Mouse (Mus musculus) left cerebral cortex, adult 11 months (tissue): ENCODE measurements around the gene Agrn.

Source experiments
- DNase-seq: peaks from one replicate; pipeline ENCODE4 v3.0.0; 2022; ENCODE audit warnings: low spot score

Agrn gene

DNA sequence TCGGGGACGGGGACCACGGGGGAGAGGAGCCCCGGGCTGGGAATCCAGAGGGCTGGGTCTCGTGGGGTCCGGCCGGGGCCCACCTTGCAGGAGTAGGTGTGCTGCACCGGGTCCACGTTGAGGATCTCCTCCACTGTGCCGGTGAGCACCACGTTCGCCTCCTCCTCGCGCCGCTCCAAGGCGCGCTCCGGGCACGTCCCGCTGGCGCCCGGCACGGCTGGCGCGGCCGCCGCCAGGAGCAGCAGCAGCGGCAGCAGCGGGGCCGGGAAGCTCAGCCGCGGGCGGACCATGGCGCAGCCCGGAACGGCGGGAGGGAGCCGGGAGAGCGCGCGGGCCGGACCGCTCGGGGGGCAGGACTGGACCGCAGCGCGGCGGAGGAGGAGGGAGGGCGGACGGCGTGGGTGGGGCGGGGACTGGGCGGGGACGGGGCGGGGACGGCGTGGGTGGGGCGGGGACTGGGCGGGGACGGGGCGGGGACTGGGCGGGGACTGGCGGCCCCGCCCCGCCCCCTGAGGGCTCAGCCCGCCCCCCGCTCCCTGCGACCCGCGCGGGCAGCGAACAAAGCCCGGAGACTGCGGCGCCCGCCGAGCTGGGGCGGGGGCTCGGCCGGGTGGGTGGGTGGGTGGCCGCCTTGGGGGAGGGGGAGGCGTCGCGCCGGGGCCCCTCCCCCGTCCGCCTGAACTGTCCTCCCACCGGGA lies at the start of gene Agrn:
Agrn (minus strand) TSS at position 358 of the 698 bp plus-strand sequence.
- no peak for DNase-seq

DNA sequence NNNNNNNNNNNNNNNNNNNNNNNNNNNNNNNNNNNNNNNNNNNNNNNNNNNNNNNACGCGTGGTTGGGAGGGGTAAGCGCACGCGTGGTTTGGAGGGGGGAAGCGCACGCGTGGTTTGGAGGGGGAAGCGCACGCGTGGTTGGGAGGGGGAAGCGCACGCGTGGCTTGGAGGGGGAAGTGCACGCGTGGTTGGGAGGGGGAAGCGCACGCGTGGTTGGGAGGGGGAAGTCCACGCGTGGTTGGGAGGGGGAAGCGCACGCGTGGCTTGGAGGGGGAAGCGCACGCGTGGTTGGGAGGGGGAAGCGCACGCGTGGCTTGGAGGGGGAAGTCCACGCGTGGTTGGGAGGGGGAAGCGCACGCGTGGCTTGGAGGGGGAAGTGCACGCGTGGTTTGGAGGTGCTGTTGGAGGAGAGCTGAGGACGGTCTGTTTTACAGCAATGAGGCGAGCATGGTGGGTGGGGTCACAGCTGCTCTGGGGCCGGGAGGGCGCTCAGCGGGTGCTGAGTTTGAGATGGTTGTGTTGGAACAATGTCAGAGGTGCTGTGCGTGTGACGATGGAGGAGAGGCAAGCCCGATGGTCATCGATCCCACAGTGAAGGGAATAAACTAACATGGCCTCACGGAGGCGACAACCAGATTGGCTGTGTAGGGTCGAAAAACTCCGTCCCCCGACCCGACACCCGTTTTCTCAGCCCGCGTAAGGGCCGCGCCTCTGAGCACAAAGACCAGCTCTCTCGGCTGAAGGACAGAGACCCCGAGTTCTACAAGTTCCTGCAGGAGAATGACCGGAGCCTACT lies 39.6 kb upstream of the Agrn start:
- DNase-seq = no peak

DNA sequence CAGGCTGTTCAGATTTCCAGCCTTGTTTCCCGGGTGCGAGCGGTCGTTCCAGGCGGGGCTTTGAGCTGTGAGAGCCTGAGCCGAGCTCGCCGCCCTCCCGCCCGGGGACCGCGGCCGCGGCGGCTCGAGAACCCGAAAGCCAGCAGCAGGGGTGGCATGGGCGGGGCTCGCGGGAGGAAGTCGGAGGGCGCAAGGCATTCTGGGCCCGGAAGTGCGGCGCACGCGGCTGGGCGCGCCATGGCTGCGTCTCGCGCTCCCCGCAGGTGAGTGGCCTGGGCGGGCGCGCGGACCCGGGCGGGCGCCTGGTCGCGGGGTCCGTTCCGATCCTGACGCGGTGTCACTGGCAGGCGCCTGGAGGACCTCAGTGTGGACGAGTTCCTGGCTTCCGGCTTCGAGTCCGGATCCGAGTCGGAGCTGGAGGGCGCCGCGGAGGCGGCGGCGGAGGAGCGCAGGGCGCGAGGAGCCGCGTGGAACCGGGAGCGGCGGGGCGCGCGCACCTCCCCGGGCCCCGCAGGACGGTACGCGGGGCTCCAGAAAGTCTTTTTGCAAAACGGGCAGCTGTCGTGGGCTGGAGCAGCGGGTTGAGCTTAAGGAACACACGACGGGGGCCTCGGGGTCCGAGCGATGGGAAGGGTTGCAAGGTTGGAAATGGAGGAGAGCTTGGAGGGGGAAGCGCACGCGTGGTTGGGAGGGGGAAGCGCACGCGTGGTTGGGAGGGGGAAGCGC lies 38.7 kb upstream of the Agrn start, which contains the start of gene Noc2l:
Noc2l (plus strand) TSS at position 203 of the 726 bp plus-strand sequence.
- DNase-seq = peak; percentile 79

DNA sequence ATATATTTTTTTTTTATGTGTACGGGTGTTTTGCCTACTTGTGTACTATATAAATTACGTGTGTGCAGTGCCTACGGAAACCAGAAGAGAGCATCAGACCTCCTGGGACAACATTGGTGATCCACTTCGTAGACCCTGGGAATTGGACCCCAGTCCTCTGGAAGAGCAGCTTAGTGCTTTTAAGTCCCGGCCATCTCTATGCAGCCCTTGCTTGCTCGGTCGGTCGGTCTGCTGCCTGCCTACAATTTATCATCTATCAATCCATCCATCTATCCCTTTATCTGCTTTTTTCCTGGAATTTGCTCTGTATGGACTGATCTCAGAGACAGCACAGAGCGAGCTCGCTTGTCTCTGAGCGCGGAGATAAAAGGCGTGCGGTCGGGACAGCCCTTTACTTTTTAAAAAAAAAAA lies 38.1 kb upstream of the Agrn start:
- no peak for DNase-seq

DNA sequence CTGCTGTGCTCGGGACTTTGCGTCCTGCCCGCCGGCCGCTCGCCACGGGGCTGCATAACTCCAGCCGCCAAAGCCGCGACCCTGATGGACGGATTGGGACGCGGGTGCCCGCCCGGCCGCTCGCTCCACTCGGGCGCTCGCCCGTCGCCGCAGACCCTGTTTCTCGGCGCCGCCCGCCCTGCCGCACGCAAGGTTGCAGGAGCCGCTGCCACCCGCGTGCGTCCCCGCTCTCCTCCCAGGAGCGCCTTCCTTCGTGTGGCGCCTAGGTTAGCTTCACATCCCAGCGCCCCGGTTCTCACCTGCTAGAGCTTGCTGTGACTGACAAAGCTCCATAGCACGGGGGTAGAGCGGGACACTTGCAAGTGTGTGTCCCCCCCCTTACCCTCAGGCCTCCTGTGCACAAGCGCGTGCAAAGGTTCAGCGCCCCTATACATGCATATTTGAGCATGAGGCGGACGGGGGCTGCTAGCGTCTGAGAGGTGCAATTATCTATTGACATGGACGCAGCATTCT lies 37.5 kb upstream of the Agrn start, which contains the start of gene Plekhn1:
Plekhn1 (minus strand) TSS at position 157 of the 513 bp plus-strand sequence.
- DNase-seq = no peak

DNA sequence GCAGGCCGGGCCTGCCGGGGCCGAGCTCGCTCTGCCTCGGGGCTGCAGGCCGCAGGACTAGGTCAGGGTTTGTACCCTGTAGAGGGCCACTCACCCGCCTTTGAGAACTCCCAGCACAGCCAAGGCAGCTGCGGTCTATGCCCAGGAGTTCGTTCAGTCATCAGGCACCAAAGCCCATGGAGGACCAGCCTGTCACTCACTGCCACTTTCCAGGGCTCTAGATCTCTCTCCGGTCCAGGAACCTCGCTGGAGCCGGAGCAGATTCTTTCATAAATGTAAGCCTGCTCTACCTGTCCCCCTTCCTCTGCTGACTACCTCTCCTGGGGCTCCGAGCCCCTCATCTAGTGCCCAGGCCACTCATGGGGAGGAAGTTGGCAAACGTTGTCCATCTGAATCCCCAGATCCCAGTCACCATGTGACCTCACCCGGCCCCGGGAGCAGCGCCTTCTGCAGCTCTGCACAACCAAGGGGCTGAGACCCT lies 36.8 kb upstream of the Agrn start:
- no peak for DNase-seq

DNA sequence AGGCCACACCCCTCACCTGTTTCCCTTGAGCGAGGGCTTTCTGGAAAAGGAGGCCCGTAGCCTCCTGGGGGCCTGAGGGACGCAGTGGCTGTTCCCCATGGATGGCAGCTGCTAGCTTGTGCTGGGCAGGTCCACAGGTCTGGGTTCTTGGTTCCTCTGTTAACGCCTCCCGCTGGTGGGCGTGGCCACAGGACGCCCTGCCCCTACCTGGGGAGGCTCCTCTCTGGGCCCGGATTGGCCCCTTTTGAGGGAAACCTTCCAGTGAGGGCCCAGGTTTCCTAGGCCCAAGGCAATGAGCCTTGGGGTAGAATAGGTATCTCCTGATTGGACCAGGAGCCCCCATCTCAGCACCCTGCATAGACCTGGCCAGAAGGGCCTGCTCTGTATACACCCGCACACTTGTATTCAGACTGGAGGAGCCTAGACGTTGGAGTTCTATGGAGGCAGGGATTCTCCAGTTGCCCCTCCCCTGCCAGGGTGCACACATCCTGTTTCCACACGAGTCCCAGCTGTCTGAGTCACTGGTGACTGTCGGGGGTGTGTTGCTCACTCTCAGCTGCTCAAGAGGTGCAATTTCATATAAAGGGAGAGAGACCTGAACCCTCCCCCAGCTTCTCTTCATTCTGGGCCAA lies 31.2 kb upstream of the Agrn start:
- no peak for DNase-seq

DNA sequence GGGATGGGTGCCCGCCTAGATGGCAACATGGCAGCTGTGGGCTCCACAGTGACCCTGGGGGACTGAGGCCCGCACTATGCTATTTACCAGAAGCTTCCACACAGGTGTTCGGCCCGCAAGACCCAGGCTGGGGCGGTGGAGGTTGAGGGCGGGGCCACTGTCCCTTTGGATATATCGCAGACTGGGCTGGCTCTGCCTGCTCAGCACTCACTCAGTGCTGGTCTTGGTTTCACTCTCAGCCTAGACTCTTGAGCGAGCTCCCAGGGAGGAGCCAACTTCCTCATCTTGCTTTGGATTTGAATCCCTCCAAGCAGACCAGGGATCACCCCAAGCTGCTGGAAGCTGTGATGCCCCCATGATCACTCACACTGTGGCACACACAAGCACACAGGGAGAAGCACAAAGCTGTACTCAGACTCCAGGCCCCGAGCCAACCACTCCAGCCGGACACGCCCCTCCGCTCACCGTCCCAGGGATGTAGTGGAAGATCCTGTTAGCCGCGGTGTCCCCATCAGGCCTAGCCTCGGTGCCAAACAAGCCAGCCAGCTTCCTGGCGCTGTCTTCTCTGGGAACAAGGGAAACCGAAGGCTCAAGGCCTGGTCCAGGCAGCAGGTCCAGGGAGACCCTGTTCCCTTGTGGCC lies 30.6 kb upstream of the Agrn start:
- DNase-seq = no peak

DNA sequence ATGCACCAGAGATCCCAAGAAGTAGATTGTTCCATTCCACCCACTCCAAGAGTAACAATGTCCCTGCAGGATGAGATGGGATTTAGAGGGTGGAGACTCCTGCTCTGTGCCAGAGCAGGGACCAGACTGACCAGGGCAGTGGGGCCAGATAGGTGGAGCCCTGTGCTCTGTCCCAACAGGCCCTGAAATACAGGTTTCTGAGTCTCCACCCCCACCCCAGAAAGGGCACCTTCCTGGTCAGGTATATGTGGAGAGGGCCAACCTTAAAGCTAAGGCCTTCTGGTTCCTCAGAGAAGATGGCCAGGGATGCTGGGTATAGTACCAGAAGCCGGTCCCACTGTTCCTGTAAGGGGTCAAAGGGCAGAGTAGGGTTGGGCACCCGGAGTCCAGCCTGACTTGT lies 27.0 kb upstream of the Agrn start:
- no peak for DNase-seq

DNA sequence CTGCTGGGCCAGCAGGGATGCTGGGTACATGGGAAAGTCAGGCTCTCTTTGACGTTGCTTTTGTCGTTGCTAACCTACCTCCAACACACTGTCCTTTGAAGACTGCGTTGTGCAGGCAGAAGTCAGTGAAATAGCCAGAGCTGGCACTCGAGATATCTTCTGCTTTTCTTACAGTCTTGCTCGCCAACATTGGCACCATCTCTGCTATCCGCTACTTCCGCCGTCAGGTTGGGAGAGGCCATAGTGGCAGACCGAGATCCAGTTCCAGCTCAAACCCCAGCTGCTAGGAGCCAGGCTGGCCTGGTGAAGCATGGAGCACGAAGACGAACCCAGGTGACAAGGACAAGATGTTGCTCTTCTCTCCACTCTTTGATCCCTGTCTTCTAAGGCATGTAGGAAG lies 22.6 kb upstream of the Agrn start:
- no peak for DNase-seq

DNA sequence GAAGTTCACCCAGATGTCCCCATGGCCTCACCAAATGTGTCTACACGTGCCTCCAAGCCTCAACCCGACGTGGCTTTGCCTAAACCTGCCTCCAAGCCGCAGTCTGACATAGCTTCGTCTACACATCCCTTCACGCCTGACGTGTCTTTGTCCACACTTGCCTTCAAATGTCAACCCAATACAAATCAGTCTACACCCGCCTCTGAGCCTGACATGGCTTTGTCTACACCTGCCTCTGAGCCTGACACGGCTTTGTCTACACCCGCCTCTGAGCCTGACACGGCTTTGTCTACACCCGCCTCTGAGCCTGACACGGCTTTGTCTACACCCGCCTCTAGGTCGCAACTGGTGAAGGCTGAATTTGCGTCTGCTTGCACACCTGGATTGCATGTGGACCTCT lies 20.6 kb upstream of the Agrn start:
- DNase-seq = no peak

DNA sequence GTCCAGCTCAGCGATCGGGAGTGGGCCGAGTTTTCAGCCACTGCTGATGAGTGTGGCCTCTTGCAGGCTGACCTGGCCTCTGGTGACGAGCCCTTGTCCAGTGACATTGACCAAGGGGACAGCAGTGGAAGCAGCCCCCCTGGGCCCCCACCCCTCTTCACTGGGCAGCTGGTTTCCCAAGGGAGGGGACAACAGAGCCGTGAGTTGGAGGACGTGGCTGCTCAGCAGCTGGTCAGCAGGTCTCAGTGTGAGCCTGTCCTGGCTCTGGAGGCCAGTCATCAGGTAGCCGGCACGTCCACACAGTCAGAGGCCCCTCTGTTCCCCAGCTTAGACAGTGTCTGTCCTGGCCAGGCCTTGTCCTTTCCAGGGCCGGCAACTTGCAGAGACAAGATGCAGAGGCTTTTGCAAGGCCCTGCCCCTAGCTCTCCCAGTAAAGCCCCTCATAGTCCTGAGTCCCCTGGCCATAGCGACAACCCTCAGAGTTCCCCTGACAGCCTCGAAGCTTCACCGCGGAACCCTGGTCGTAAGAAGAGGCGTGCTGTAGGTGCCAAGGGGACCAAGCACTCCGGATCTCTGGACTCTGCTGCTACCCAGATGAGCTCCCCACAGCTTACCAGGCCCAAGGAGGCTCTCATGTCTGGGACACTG lies 19.9 kb upstream of the Agrn start:
- no peak for DNase-seq

DNA sequence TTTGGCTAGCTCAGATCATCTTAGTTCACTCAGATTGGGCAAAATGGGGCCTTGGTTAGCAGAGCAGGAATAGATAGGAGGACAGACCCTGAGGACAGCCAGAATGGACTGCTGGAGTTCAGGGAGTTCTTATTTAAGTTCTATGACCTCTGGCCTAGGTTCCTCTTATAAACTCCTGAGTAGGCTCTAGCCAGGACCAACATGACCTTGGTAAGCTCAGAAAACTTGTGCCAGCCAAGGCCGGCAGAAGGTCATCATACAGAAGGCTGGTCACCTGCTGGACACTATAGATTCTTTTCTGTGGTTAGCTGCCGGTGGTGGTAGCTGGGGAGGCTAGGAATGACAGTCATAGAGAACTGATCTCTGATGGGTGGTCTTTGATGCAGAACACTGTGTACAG lies 18.9 kb upstream of the Agrn start:
- DNase-seq = no peak

DNA sequence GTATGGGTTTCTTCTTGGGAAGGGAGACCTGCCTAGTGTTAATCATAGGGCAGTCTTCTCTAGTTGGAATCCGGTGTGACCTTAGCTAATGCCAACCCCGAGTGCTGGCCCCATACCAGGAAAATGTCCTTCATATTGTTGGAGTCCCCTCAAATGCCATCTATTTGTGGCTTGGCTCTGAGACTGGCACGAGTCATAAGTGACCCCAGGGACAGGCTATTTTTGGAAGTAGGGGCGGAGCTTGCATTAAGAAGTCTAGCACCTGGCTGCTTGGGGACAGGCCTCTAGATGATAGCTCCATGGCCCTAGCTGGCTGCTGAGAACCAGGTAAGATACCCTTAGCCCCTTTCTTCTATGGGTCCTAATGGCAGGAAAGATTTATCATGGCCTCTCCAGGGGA lies 18.4 kb upstream of the Agrn start, which contains the start of gene Perm1:
Perm1 (plus strand) TSS at position 220 of the 400 bp plus-strand sequence.
- no peak for DNase-seq

DNA sequence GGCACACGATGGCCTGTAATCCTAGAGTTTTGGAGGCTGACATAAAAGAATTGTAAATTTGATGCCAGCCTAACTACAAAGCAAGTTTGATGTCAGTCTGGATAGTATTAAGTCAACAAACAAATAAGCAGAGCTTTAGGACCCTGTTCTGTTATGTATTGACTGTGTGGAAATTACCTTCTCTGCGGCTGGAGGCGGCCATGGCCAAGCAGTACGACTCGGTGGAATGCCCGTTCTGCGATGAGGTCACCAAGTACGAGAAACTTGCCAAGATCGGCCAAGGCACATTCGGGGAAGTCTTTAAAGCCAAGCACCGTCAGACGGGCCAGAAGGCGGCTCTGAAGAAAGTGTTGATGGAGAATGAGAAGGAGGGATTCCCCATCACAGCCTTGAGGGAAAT lies 15.8 kb upstream of the Agrn start:
- DNase-seq = no peak

DNA sequence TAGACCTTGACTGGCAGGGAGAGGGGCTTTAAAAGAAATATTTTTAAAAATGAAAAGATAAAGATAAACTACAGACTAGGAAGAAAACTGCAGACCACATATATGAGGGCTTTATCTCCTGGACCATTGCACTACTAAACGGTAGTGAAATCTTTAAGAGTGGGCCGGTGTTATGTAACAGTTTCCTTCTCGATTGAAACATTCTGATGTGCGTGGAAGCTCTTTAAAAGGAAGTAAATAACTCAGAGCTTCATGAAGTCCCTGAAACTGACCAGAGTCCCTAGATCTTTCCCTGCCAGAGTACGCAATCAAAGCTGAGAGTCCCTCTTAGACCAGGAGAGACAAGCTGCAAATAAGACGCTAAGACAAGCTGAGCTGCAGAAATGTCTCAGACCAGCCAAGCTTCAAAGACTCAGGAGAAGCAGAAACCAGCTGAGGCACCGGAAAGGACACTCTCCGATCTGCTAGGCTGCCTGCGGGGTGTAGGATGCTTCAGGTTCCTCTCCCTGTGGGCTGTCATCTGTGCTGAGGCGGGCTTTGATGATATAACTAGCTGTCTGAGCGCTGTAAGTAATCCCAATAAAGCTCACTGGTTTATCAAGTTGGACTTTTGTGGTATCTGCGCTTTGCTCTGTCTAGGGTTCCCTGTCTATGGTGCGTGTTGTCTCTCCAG lies 12.8 kb upstream of the Agrn start:
- no peak for DNase-seq

DNA sequence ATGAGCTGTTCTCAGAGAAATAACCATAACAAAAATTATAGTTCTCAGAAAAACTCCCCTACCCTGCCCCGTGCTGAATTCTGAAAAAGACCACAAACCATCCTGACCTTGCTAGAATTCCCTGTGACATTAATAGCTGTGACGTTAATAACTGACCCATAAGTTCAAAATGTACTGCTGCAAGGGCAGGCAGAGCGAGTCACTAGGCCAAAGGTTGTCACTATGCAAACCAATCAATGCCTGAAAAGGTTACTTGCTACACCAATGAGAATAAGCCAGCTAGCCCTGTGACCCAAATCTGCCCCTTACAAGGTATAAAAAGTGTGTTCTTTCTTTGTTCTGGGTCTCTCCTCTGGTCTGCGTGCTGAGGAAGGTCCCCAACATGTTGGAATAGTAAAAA lies 11.6 kb upstream of the Agrn start:
- DNase-seq = no peak

DNA sequence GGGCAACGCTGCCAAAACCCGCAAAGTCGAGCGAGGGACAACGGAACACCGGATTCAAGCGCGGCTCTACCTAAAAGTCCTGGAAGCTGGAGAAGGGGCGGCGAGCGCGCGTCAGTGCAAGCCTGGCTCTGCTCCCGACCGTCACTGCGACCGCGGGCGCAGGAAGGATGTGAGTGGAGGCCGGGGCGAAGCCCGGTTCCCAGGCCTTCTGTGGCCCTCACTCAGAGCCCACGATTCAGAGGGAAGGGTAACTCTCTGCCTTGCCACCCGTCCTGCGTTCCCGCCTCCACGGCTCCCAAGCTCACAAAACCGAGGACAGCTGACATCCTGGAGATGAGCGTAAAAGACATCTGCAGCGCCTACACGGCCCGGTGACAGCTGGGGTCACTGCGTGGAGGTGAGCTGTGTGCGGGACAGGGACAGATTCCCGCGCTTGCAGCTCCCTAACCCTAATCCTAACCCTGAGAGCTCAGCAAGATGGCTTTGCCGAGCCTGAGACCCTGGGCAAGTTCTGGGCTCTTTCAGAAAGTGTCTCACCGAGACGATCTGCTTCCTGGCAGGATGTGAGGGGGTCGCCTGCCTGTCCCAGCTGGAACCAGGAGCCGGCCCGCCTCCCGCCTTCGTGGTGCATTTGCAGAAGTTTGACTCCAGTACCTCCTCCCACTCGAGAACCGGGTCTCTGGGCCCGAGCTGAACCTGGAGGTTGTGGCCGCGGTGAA lies 6.3 kb upstream of the Agrn start:
- DNase-seq = no peak

DNA sequence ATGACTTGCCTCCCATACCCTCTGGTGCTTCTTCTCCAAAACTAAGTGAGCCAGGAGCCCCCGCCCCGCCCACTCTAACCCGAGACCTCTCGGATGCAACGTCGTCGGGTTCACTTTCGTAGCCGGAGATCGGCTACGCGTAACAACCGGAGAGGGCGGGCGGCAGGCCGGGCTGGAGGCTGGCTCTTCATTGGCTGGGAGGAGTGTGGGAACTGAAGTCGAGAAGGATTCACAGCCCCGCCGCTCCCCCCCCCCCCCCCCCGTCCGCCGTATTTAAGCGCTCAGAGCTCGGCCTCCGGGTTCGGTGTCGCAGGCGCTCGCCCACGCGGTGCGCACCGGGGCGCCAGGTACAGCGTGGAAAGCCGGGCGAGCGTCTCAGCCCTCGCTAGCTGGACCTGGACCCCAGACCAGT lies 5.7 kb upstream of the Agrn start, which contains the start of gene AW011738:
AW011738 (plus strand) TSS at position 304 of the 412 bp plus-strand sequence.
- DNase-seq = no peak
